Mouse (Mus musculus): ENCODE results near the gene Cldn11. TPM values are rescaled to one million over a fixed set of nuclear protein-coding genes. Genes with fewer than 3 reads are reported as not detected.

Cldn11 gene
- total RNA-seq, 1 experiment from 2014 or later = not detected

Other genes with a start within 250 kb of the Cldn11 start
- 22.7 to 46.5 TPM (median 29.5 TPM) in 3 replicates for gene Phc3, start 180.5 kb upstream of the Cldn11 start, total RNA-seq (2017)
- gene Prkci, start 154.2 kb upstream of the Cldn11 start, total RNA-seq (2017) = 7.7 to 11.1 TPM (median 9.3 TPM) in 3 replicates
- gene Skil, start 54.9 kb upstream of the Cldn11 start, total RNA-seq (2017) = 160 to 207 TPM (median 169 TPM) in 3 replicates
- gene Slc7a14, start 160.5 kb downstream of the Cldn11 start, total RNA-seq (2017) = 0.10 to 0.11 TPM in 2 of 3 replicates, not detected in the other

All from monocyte, adult 5-6 weeks (primary cell).